Mouse (Mus musculus) liver, postnatal 0 days (tissue): ENCODE data around the gene Elmo1.

ENCODE experiments used
- CTCF ChIP-seq: sonication (generic); IDR thresholded peaks from 2 replicates; pipeline ENCODE4 v1.5.1; 2016; ENCODE audit warnings: antibody characterized with exemption, low read depth
- EP300 ChIP-seq: IDR thresholded peaks from 2 replicates; pipeline ENCODE4 v1.6.1; 2016; ENCODE audit warnings: antibody characterized with exemption, low read depth, mild to moderate bottlenecking

GRCm38 (mm10) chr13:20450831-20451353, 360.5 kb downstream of the Elmo1 start:
- TF ChIP-seq CTCF (no peak), EP300 (no peak)
